Mouse (Mus musculus) urinary bladder, postnatal 36 days (tissue): ENCODE data around the gene Usp35.

Source experiments
- DNase-seq, 2 experiments: peaks; one replicate each; pipeline ENCODE4 v3.0.0; 2022; ENCODE audit warnings: low spot score in 2 of 2, mixed read lengths in 1 of 2

Gene Usp35

DNA sequence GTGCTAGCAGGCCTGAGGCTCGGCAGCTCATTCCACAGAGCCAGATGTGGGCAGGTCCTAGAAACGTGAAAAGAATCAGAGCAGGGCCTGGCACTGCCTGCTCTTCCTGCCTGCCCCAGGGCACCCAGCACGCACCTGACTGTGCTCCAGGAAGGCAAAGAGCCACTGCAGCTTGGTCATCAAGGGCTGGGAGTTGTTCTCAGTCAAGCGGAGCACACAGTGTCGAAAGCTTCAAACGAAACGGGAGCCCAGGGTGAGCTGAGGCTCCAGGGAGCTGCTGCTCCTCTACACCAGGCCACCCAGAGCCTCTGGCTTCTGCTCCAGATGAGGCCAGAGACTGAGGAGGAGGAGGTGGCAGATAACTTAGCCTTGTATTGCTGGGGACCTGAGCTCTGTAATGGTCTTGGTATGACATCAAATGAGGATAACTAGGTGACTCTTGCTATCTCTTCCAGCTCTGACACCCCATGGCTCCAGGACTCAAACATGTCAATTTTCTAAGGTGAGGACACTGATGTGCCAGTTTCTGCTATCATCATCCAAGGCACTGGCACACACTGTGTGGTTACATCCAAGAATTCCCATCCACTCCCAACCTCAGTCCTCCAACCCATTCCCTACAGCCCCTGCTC, 18.3 kb downstream of the Usp35 start:
- DNase-seq: no peak

DNA sequence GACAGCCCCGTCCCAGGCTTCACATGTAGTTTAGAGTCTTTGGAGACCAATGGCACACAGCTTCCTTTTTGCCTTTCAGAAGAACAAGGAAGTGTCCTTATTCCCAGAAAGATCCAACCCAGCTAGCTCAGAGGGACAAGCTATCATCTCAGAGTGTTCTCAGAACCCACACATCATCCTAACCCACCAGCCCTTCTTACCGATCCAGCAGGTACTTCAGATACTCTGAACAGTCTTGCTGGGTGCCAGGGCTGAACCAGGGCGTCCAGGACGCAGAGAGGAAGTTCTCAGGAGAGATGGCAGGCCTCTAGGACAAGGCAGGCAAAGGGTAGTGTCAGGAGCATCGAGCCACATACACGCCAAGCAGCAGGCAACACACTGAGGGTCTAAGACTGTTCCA, 19.0 kb downstream of the Usp35 start:
- DNase-seq: no peak

DNA sequence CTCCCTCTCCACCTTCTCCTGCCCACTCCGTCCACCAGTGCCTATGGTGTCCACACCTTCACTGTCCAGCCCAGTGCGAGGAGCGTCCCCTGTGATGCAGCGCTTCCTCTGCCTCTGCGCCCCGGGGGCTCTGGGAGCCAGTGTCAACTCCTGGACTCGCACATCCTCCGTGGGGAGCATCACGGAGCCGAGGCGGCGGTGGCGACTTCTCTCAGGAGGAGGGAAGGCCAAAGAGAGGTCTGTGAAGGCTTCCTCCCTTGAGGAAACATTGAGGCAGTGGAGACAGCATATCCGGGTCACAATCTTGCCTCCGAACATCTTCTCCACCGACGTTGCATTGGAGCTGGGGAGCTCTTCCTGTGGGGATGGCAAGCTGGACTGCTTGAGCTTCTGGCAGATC, 19.6 kb downstream of the Usp35 start:
- no peak for DNase-seq

DNA sequence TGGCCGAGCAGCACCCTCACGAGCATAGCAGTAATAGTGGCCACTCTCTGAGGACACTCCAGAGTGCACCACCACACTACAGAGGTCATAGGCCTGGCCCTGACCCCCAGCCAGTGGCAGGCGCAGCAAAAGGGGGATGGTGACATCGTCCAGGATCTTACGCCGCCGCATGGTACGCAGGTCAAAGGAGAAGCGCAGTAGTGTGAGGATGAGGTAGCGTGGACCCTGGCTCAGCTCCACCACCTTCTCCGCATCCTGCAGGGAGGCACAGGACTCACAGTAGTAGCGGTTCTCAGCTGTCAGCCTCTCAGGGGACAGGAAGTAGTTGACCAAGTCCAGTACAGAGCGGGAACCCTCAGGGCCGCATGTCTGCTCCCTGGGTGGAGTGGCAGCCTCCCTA, 20.2 kb downstream of the Usp35 start:
- no peak for DNase-seq

DNA sequence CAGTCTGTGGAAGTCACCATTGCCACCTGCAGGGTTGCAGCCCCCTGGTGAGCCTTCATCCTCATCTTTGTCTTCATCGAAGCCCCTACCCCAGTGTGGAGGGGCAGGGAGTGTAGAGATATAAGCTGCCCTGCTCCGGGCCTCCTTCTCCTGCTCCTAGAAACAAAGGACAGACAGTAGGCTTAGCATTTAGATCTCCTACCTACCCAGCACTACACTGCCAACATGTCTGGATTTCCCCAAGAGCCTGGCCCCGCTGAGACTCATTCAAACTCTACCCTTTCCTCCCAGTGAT, 21.5 kb downstream of the Usp35 start:
- DNase-seq: no peak

DNA sequence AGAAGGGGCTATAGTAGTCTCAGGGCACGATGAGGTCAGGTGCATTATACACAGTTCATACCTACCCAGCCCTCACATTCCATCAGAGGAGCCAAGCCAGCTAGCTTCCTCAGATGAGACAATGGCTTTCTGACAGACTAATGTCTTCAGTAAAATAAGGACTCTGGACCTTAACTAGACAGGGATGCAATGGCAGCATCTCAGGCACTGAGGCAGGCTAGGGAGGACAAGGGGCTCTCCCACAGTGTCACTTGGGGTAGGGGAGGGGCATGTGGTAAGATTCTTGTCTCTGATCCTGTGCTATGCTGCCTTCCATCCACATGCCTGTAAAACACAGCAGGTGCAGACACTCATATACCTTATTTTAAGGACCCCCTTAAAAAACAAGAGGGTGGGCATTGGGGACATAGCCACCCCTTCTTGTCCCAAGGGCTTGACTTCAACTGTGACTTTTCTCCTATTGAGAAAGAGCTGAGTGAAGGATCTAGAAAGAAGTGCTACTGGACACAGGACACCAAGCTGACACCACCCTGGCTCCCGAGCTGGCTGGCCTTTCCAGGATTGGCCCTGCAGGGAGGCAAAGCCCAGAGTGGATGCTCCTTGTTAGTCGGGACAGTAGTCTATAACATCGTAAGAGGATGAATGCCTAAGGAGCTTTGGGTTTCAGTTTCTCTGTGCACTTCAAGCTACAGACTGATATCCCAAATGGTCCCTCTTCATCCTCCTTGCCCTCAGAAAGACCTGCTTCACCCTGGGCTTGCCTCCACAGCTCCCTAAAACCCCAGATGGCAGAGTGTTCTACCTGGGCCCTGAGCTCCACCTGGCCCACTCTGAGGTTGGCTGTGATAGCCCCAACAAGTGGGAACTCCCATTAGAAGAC, 22.1 kb downstream of the Usp35 start:
- no peak for DNase-seq

DNA sequence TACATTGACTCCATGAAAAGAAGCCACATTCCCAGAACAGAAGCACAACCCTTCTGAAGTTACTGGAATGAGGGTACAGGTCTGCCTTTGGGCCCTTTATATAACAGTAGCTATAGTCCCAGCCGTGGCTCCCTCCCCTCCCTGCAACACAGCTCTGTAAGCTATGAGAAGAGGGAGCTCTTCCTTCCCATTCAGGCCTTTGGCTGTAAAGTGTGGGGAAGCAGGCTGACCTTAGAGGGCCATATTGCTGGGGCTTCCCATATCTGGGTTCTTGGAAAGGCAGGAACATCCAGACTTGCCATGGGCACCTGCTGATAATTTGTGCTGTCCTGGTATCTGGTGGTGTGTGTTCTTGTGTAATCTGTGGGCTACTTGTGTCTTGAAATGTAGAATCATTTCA, 24.3 kb downstream of the Usp35 start:
- DNase-seq: no peak

DNA sequence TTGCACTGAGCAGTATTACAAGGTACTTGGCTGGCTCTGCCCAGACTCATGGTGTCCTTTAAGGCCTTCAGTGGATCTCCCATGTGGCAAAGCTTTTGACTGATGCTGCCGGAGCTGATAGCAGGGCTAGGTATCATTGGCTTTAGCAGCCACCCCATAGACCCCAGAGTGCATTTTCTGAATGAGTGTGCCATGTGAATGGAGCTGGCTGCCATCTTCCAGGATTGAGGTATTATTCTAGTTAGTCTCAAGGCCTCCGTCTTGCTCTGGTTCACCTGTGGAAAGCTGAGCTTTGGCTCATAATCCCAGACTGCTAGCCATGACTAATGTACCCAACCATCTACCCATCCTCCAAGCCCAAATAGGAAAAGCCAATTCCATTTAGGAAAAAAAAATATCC, 25.0 kb downstream of the Usp35 start:
- DNase-seq: no peak

DNA sequence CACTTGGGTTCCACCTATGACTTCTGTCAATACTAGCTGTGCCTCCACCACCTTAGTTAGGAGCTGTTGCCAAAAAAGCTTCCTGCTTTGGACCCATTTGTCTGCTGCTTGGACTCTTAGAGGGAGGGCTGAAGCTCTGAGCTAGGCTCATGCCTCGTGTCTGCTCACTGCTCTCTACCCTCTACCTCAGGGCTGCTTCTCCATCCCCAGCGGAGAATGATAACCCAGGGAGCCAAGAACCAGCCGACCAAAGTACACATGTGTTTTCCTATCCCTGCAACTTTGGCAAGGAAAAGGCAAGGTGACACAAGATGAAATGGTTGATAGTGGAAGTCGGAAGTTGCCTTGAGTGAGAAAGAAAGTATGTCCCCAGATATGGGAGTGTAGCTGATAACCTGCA, 26.6 kb downstream of the Usp35 start:
- DNase-seq: no peak

DNA sequence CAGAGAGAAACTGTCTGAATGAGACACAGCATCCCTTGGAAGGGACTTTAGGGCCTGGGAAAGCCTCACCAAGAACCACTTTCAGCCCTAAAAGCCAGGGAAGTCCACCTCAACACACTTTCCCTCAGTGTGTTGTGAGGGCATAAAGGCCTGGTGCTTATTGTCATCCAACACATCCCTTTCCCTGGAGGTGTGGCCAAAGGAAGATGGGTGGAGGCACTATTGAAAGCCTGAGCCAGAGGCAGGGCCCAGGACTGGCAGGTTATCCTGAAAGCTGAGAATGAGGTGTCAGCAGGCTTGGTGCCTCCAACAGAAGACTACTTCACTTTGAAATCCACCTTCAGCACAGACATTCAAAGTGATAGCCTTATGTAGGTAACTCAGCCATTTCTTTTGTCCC, 27.3 kb downstream of the Usp35 start:
- no peak for DNase-seq

DNA sequence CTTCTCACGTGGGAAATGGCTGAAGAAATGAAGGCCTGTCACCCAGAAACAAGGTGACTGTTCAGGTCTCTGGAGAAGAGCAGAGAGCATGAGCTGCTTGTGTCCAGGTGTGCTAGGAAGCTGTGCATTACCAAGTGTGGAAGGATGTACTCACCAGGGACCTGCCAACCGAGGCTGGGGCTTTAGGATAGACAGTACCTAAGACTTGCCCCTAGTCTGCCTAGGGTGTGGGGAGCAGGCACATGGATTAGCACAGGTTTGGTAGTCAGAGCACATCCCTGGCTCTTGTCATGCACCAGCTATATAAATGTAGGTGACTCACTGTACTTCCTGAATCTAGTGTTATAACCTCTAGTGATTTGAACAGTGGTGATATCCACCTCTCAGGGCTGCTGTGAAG, 28.2 kb downstream of the Usp35 start:
- DNase-seq: no peak

DNA sequence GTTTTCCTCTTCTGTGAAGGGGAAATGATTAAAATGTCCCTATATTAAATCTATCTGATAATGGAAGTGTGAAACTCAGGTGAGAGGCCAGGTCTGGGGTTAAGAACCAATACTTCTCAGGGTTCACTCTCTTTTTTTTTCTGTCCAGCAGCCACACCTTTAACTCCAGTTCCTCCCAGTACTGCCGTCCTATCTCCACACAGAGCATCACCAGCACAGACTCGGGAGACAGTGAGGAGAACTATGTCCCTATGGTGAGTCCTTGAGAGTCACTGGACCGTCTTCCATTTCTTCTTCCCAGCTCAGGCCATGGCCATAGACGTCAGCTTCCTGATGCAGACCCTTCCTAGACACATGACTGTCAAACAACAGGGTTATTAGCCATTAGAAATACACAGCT, 28.9 kb downstream of the Usp35 start:
- no peak for DNase-seq

DNA sequence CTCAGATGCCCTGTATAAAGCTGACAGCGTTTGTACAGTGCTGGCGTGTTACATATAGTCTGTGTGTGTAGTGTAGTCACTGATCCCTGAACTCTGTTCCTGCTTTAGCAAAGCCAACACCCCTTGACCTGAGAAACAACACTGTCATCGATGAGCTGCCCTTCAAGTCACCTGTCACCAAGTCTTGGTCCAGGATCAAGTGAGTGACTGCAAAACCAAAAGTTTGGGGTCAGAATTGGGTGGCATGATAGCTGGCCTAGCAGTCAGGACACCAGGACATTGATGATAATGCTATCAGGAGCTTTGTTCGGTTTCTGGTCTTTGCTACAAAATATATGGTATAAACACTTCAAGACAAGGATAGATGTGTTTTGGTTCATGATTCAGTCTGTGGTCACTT, 29.6 kb downstream of the Usp35 start:
- DNase-seq: no peak

DNA sequence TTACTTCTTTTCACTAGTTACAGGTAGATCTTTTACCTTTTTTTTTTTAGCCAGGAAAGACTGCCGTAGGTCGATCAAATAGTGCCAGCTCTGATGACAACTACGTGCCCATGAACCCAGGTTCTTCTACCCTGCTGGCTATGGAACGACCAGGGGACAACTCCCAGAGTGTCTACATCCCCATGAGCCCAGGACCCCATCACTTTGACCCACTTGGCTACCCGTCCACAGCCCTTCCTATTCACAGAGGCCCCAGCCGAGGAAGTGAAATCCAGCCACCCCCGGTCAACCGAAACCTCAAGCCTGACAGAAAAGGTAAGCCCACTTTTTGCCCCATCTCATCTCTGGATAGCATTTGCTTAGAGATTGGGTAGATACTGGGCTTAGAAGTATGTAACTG, 30.5 kb downstream of the Usp35 start:
- DNase-seq: no peak

DNA sequence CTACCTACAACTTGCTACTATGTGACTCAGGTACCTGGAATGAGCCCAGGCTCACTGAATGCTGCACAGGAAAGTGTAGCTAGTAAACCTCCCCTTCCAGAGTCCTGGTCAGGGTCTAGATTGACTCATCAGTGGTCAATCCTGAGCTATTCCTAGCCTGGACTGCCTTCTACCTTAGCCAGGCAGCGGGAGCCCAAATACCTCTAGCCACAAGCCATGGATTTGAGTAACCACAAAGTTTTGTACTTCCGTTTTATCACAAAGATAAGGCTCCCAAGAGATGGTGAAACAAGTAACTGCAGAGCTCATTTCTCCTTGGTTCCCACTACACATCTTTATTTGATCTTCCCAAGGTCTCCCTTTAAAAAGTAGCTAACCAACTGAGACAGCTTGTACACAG, 30.9 kb downstream of the Usp35 start:
- no peak for DNase-seq

DNA sequence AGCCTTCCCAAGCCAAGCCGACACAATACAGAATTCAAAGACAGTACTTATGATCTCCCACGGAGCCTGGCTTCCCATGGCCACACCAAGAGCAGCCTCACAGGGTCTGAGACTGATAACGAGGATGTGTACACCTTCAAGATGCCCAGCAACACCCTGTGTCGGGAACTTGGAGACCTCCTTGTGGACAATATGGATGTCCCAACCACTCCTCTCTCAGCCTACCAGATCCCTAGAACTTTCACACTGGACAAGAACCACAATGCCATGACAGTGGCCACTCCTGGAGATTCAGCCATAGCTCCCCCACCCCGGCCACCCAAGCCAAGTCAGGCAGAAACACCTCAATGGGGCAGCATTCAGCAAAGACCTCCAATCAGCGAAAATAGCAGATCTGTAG, 32.9 kb downstream of the Usp35 start:
- no peak for DNase-seq

DNA sequence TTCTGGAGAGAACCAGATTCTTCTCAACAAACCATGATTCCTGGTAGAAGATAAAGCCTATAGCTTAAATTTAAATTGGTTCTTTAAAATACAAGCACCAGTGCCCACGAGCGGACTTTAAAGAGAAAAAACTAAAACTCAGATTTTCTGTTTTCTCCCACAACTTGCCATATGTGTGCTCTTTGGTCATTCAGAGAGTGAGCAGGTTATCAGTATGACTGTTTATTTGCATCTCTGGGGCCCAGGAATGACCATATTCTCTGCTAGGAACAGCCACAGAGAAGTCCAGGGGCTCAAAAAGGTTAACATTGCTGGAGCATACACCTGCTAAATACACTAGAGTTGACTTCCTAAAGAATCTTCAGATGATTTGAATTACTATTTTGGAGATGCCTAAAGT, 33.5 kb downstream of the Usp35 start:
- no peak for DNase-seq

DNA sequence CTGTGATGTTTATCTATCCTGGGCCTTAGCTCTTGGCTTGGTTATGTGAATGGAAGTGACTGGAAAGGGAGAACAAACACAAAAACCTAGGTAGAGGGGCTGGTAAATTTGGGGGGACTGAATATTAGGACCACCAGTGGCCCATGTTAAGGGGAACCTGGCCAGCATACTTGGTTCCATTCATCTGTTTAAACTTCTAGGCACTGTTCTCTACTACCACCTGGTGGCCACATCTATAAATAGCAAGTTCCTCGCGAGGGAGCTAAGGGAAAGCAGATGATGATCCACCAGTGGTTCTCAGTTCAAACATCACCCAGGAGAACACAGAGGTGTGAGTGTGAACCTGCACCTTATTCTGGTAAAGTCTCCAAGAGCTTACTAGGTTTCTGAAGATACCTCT, 34.4 kb downstream of the Usp35 start:
- DNase-seq: peak; percentile 37 to 48

DNA sequence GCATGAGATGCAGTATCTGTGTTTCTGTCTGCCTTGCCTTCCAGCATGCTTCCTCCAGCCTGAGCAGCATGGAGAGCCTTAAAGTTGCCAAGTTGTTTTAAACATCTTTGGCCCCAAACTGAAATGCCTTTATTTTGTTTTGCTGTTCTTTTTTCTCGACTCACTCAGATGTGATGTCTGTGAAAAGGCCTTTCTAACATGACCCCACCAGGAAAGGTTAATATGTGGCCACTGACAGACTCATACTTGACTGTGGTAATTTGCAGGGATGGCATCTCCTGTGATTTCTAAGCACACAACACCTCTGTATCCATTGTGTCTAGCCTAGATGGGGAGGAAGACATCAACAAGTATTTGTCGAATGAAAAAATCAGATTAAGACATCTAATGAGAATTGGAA, 34.8 kb downstream of the Usp35 start:
- DNase-seq: no peak

DNA sequence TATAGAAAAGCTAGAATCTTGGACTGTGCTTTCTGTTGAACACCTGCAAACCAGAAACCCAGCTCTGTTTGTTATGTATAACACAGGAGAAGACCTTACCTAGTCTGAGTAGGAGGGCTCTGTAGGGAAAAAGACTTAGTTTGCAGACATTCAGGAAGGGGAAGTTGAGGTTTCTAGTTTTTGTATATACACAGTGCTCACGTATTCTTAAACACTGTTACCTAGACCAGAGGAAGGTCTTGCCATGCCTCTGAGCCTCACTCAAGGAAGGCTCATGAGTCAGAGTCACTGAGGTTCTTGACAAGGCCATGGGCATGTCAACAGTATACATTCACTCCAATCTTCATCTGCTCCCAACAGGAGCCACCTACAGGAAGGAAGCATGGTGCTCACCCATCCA, 60.8 kb downstream of the Usp35 start:
- no peak for DNase-seq

DNA sequence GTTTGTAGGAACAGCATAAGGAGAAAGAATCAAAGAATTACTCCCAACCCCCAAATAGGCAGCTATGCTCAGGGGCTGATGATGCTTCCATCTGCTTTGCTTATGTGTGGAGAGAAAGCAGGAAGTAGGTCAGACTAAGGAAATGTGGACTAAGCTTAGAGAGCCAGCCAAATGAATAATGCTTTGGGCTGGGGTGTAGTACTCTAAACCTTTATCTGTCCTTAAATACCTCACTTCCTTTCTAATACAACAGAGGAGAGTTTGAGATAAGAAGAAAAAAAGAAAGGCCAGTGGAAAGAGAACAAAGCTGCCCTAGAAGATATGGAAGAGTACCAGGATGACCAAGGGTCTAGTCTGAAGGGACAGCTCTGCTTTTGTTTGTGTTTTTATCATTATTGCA, 61.5 kb downstream of the Usp35 start:
- DNase-seq: no peak

DNA sequence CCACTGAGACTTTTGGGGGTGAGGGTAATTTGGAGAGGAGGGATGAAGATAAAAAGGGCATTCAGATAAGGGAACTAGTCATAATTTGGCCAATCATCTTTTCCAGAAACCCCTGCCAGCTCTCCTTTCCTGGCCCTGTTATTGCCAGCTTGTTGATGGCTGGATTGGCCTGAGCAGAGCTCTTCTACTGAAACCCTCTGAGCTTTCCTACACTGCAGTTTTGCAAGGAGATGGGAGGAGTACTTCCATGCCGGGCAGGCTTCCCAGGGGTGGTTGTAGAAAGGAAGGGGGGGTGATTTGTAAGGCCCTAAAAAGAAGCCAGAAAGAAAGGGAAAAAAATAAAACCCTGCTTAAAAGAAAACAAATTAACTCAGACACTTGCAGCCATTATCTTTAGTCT, 69.3 kb downstream of the Usp35 start:
- DNase-seq: peak; percentile 23 to 70
